Mouse (Mus musculus) C2C12 (cell line): ENCODE measurements at regions not wholly inside any gene's neighbourhood (a gene's known extent, or its start where the extent isn't known, plus 50 kb on each side); places are given as distances from the start of the nearest gene placed in this dataset.

Source experiments
- CEBPB ChIP-seq: IDR thresholded peaks from one replicate; pipeline ENCODE4 v1.6.1; 2011; ENCODE audit warnings: low read depth, mild to moderate bottlenecking, control low read depth, moderate library complexity
- CTCF ChIP-seq: IDR thresholded peaks from one replicate; pipeline ENCODE4 v1.5.1; 2011; ENCODE audit not compliant: control insufficient read depth, insufficient read depth, insufficient read length
- FOSL1 ChIP-seq: IDR thresholded peaks from one replicate; pipeline ENCODE4 v1.8.0; 2011; ENCODE audit warnings: mild to moderate bottlenecking, low read length; ENCODE audit not compliant: poor library complexity, insufficient read depth, severe bottlenecking
- MAX ChIP-seq: IDR thresholded peaks from one replicate; pipeline ENCODE4 v1.6.1; 2011; ENCODE audit warnings: mild to moderate bottlenecking, control low read depth
- MYOD1 ChIP-seq: IDR thresholded peaks from one replicate; pipeline ENCODE4 v1.6.1; 2011; ENCODE audit warnings: low read depth; ENCODE audit not compliant: control insufficient read depth, insufficient read length
- MYOG ChIP-seq: IDR thresholded peaks from one replicate; pipeline ENCODE4 v1.6.1; 2011; ENCODE audit not compliant: control insufficient read depth, insufficient read length; ENCODE audit errors: extremely low read depth
- USF1 ChIP-seq: IDR thresholded peaks from one replicate; pipeline ENCODE4 v1.6.1; 2011; ENCODE audit warnings: low read depth, mild to moderate bottlenecking, control low read depth, moderate library complexity

- TF ChIP-seq USF1, result no peak
- TF ChIP-seq CTCF, result no peak
- TF ChIP-seq MYOD1, result no peak
- TF ChIP-seq FOSL1, result no peak
- no peak for TF ChIP-seq CEBPB
- no peak for TF ChIP-seq MYOG
- no peak for TF ChIP-seq MAX
Measured at GRCm38 (mm10) chr2:131773691-131774090, 85.9 kb downstream of the Erv3 start.
